Mouse (Mus musculus) embryo, embryonic 9.5 days (tissue): Measurements from ENCODE around the gene Rbp2.

Source experiments
- DNase-seq: peaks from one replicate; pipeline ENCODE4 v3.0.0-alpha.2; 2017; ENCODE audit errors: extremely low spot score

The Rbp2 gene

DNA sequence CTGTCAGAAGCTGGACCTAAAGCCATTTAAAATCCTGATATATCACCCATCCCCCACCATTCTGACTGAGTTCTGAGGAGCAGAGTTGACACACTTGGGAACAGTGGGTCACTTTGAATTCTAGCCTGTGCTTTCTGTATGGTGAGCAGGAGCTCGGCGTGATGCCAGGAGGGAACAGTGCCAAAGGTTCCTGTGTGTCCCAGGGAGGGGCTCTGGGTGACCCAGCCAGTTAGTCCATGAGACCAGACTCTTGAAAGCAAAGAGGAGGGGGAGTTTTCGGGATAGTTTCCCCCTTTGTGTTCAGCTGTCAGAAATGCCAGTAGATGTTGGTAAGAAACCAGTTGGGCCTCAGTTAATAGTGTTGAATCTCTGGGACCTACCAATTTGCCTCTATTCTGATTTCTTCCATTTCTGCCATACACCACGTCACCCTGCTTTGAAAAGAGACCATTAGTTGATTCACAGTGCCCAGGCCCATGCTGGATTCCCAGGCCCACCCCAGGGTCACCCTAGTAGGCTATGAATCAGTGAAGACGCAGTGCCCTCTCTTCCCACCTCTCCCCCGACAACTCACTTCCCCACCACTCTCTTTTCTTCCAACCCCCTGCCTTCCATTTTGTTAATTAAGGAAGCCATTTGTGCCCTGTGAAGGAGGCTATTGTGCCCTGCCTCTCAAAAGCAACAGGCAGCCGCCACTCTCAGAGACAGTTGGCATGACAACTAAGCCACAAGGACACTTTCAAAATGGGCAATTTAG is 39.0 kb downstream of the Rbp2 start:
- no peak for DNase-seq

DNA sequence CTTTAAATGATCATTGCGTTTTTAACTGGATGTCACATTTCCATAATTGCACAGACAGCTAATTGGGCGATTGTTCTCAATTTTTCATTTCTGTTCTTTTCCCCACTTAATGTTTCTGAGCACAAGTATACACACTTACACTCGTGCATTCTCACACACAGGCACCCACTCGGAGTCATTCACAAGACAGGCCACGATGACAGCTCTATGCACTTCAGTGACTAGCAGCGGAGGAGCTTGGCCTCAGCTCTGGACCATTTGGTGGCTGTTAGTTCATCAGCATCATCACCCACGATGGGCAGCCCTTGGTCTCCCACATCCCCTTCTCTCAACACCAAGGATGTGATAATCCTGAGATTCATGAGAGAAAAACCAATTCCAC is 39.6 kb downstream of the Rbp2 start:
- no peak for DNase-seq

DNA sequence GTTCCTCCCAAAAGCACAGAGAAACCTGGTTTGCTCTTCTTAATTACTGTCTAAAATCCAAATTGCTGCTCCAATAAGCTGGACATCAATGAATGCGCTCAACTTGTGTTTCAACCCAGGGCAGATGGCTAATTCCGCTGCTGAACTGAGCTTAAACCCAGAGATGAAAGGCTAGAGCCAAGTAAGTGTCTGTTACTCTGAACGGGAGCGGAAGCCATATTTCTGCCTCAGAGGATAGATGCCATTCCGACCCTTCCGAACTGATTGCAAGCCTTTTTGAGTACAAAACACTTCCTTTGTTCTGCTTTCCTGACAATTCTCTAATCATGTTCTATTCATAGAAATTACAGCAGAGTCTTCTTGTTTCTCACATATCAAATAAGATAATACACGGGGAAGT is 41.3 kb downstream of the Rbp2 start:
- DNase-seq, result no peak

DNA sequence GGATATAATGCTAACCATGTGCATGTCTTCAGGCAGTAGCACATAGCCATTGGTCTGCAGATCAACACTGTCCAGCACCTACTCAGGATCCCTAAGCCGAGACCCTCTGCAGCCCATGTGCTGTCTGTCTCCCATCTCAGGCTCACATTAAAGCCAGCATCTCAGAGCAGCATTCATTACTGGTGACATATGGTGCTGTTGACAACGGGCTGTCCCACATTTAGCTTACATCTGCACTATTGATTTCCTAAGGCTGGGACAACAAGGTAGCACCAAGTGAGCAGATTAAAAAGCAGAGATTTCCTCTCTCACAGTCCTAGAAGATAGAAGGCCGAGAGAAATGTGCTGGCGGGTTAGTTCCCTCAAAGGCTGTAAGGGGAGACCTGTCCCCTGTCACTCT is 43.9 kb downstream of the Rbp2 start:
- no peak for DNase-seq

DNA sequence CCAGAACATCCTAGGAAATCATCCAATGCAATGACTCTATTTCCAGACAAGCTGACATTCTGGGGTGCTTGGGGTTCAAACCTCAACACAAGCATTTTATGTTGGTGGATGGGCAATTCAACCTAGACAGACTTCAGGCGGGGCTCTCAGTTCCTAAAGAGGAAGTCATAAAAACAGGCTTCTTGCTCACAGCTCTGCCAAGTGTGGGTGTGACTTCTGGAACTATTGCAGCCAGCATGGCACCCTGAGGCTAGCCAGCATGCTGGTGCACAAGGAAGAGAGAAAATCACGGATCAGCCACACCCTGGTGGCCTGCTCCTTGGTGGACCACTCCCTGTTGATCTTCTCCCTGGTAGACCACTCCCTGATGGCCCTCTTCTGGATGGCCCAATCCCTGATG is 45.1 kb downstream of the Rbp2 start:
- no peak for DNase-seq

DNA sequence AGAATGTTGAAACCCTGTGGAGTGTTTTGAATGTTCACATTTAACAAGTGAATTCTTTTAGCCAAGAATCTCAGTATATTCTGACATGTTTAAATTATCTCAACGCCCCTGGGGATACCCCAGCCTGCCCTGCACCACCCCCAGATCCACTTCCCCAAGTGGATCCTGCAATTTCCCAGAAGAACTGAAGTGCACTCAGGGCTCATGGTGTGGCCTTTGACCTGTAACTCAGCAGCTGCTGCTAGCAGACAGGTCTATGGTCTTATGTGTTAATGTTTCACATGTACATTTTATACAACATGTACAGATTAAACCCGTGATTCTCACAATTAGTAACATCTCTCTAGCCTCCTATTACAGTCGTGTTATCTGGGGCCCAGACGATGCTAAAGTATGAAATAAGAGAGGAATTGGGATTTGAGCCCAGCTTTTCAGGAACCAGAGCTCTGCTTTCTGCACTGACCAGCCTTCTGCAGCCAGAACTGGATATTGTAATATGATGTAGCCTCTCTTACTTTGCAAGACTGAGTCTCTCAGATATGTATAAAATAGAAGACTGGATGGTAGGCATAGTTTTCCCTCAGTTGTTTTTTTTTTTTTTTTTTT is 48.9 kb downstream of the Rbp2 start:
- DNase-seq, result no peak

DNA sequence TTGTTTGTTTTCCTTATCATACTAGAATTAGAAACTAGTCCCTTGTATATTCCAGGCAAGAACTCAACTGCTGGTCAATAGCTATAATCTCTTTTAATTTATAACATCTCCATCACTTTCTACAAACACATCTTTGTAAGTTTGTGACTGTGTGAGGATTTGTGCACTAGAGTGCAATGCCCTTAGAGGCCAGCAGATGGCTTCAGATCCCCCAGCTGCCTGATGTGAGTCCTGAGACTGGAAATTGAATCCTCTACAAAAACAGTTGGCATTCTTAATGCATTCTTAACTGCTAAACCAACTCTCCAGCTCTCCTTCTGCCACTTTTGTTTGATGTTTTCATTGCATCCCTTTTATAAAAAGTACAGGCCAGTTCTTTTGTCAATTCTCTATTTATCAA is 49.8 kb downstream of the Rbp2 start:
- no peak for DNase-seq

DNA sequence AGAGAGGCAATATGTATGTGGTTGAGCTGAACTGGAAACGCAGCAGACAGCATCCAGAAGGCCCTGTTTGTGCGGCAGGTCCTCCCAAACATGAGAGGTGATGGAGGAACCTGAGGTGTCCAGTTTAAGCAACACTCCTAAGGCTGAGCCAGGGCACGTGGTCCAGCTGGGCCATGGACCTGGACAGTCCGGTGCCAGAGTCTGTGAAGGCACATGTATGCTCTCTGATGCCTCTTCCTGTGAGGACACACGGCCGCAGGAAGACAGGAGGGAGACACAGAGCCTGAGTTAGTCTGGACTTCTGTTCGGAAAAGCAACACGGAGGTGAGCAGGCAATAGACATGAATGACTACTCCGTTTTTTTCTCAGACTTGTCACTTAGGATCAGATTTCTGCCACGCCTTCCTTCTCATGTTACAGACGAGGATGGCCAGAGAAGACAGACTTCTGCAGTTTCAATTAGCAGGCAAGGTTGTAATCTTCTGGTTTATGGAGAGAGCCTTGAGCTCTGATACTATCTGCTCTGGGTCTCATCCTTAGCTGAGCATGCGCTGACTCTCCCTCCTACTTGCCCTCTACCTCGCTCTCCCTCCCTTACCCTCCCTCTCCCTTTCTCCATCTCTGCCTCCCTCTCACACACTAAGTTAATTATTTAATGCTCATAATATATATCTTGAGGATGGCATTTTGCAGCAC is 52.2 kb downstream of the Rbp2 start:
- peak; percentile 35 for DNase-seq

DNA sequence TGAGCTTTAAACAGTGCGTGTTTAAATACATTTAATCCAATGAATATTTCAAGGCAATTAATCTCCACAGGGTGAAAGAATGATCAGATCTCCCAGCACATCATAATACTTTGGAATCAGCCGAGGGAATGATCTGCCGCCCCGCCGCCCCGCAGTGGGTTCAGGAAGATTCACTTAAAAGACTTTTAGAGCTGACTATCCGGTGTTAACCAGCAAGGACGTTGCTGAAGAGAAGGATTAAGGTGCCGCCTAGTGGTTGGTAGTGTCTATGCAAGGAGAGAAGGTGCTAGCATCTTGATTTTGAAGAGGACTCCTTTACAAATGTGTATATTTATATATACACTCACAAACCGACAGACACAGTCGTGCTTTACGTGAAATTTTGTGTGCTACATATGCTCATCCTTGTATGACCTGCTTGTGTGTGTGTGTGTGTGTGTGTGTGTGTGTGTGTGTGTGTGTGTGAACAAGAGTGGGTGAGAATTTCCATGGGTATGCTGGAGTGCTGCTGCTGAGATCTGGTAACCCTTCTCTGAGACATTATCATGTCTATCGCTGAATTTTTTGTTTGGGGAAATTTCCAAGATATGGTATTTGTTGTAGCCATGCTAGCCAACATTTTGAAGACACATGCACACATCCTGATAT is 52.9 kb downstream of the Rbp2 start:
- peak; percentile 77 for DNase-seq

DNA sequence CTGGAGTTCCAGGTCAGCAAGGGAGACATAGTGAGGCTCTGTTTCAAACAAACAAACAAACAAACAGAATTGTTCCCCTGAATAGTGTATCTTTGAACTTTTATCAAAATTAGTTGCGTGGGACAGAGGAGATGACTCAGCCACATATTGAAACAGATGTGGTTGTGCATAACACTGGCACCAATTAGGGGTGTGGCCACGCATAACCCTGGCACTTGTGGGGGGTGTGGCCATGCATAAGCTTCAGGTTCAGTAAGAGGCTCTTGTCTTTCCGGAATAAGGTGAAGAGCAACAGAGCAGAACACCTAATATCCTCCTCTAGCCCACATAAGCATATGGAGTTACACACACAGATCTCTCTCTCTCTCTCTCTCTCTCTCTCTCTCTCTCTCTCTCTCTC is 58.1 kb downstream of the Rbp2 start:
- DNase-seq, result no peak
